Mouse (Mus musculus) brown adipose tissue, adult 24 weeks (tissue): ENCODE measurements around the gene Lefty2. TPM values are rescaled to one million over a fixed set of nuclear protein-coding genes. Genes with fewer than 3 reads are reported as not detected.
"Not testable (repeated sequence)": the region's sequence is repeated elsewhere in the genome, so short reads cannot be mapped to it uniquely, and the experiment has no call there.

Experiments used
- H3K27ac ChIP-seq: fragments of 200-500 bp; replicated peaks from 2 replicates; pipeline ENCODE4 v1.5.1; 2012; ENCODE audit warnings: low read depth, mild to moderate bottlenecking, low read length
- H3K4me1 ChIP-seq: fragments of 200-500 bp; 2 replicates; pipeline ENCODE4 v1.6.1; 2012; ENCODE audit warnings: low read length, mixed read lengths; ENCODE audit not compliant: control insufficient read depth, insufficient read depth, insufficient read length
- H3K4me3 ChIP-seq: fragments of 200-500 bp; 2 replicates; pipeline ENCODE4 v1.5.1; 2012; ENCODE audit warnings: low read depth, mild to moderate bottlenecking, low read length, moderate library complexity; ENCODE audit not compliant: insufficient read depth
- polyA plus RNA-seq: library from polyadenylated mRNA; stranded (reverse); fragments of >200 nt; gene quantifications from 2 replicates; pipeline ENCODE4 v1.2.4, GENCODE M21; 2012; ENCODE audit not compliant: missing spikeins, insufficient read depth, insufficient read length

The Lefty2 gene
- polyA plus RNA-seq, 1 experiment: not detected

DNA sequence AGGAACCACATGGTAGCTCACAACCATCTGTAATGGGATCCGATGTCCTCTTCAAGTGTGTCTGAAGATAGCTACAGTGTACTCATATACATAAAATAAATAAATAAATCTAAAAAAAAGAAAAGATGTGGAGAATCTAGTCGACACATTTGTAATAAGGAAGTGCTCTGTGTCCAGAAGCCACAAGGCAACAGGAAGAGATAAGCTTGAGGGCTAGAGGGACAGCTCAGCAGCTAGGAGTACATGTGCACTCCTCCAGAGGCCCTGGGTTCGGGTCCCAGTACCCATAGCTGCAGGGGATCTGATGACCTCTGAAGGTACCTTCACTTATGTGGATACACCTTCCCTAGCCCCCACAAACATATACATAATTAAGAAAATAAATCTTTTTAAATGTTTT is 11.1 kb upstream of the Lefty2 start:
- Histone ChIP-seq H3K4me3 (no peak overlapping the region), H3K27ac (no peak overlapping the region), H3K4me1 (no peaks in the 10 kb centered on the region)

DNA sequence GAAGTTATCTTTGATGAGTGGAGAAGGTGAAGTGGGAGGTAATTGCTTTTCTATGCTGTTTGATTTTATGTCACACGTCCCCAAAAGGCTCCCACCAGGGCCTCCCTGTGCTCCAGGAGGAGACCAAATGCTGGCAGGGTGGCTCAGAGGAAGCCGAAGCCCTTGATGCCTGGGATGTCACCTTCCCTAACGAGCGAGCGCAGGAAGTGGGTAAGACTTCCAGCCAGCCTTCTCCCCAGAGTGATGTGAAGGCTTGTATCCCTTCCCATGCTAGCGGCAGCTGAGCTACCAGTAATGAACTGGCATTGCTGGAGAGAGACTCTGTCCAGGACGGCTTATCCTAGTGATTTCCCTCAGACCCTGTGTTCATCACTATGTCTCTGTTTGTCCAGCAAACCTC is 9.2 kb upstream of the Lefty2 start:
- Histone ChIP-seq H3K4me3 (no peak overlapping the region), H3K27ac (no peak overlapping the region), H3K4me1 (no peaks in the 10 kb centered on the region)

DNA sequence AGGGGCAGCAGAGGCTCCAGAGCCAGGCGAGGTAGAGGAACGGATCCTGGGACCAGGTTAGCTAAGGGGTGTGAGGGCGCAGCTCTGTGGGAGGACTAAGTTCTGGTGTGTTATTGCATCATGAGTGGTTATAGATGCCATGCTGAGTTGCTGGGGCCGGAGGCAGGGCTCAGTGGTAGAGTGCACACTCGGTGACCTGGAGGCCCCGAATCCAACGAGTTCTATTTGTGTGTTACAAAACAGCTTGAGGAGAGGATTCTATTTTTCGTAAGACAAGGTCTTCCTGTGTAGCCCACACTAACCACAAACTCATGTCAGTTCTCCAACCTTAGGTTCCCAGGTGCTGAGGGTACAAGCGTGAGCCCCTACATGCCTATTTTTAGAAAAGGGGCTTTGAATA is 8.4 kb upstream of the Lefty2 start:
- H3K27ac ChIP-seq: no peak overlapping the region
- no peak overlapping the region for H3K4me3 ChIP-seq
- no peaks in the 10 kb centered on the region for H3K4me1 ChIP-seq

GRCm38 (mm10) chr1:180888556-180889042 is 4.3 kb upstream of the Lefty2 start:
- no peak overlapping the region for H3K27ac ChIP-seq

GRCm38 (mm10) chr1:180889172-180889571 is 3.7 kb upstream of the Lefty2 start:
- no peak overlapping the region for H3K4me3 ChIP-seq
- H3K27ac ChIP-seq: no peak overlapping the region
- no peaks in the 10 kb centered on the region for H3K4me1 ChIP-seq

More at GRCm38 (mm10) chr1:180888556-180889042, 4.3 kb upstream of the Lefty2 start:
- Histone ChIP-seq H3K4me1 (no peaks in the 10 kb centered on the region), H3K4me3 (0 out of 2 replicates have a peak overlapping the region, but pooled peaks have one; percentile 11)

- Histone ChIP-seq H3K4me3 (no peak overlapping the region), H3K27ac (no peak overlapping the region), H3K4me1 (no peaks in the 10 kb centered on the region)
Measured at GRCm38 (mm10) chr1:180889841-180890240, 3.1 kb upstream of the Lefty2 start.

DNA sequence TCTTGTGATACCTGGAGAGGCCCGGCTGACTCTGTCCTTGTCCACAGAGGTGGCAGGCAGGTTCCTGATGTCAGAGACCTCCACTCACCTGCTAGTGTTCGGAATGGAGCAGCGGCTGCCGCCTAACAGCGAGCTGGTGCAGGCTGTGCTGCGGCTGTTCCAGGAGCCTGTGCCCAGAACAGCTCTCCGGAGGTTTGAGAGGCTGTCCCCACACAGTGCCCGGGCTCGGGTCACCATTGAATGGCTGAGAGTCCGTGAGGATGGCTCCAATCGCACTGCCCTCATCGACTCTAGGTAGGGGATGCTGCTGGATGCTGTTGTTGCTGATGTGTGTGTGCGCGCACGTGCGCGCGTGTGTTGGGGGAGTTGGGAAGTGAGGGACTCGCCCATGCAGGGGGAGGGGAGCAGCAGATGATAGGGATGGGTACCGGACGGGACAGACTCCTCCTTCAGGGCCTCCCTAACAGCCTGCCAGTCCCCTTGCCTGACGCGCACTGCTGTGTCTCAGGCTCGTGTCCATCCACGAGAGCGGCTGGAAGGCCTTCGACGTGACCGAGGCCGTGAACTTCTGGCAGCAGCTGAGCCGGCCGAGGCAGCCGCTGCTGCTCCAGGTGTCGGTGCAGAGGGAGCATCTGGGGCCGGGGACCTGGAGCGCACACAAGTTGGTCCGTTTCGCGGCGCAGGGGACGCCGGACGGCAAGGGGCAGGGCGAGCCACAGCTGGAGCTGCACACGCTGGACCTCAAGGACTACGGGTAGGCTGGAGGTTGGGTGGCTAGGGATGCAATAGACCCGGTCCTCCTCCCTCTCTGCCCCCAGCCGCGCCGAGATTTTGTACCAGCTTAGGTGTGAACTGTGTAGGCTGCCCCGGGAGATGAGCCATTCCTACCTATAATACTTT is 1.4 kb downstream of the Lefty2 start:
- H3K4me3 ChIP-seq, H3K4me1 ChIP-seq, H3K27ac ChIP-seq: not testable (repeated sequence)

- Histone ChIP-seq H3K27ac (no peak overlapping the region), H3K4me1 (no peaks in the 10 kb centered on the region), H3K4me3 (no peak overlapping the region)
Measured at GRCm38 (mm10) chr1:180901107-180901506, 8.2 kb downstream of the Lefty2 start.

DNA sequence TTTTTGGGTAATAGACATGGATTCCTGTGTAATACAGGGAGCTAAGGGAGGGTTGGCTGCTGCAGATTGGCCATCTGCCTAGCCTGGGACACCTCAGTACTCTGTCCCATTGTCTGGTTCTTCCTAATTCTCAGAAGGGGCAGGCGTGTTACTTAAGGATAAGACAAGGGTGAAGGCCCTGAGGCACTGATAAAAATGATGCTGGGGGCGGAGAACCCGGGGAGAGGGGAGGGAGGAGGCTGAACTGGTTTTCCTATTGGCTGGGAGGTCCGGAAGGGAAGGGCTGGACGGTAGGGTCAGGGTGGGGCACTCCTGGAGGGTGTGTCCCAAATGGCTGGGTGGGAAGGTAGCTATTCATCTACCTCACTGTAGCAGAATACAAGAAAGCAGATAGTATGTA is 10.0 kb downstream of the Lefty2 start:
- H3K4me3 ChIP-seq: no peak overlapping the region
- no peaks in the 10 kb centered on the region for H3K4me1 ChIP-seq
- no peak overlapping the region for H3K27ac ChIP-seq

DNA sequence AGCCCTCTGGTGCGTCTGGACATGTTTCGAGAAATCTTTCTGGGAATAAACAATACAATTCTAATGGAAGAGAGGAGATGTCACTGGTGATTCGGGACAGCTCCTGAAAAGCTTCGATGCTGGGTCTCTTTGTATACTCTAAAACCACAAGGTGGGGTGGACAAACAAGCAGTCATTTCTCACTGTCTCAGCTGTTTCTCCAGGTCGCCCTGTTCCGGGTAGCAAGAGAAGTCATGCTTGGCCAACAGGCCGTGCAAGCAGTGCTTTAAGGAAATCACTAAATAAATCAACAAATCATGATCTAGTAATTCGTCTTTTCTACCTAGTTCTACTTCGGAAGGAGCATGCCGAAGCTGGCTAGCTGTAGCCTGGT is 10.7 kb downstream of the Lefty2 start:
- Histone ChIP-seq H3K27ac (peak overlapping the region; percentile 25), H3K4me1 (no peaks in the 10 kb centered on the region), H3K4me3 (peak overlapping the region; percentile 58)

GRCm38 (mm10) chr1:180904039-180904814 is 11.3 kb downstream of the Lefty2 start, which contains the start of gene Pycr2:
Gene Pycr2 (plus strand): TSS chr1:180904293.
- Histone ChIP-seq H3K4me1 (no peaks in the 10 kb centered on the region), H3K4me3 (peak within 1 kb of the TSS; percentile 83), H3K27ac (peak within 1 kb of the TSS; percentile 25)

- Histone ChIP-seq H3K4me1 (no peaks in the 10 kb centered on the region), H3K4me3 (peak overlapping the region; percentile 83), H3K27ac (no peak overlapping the region)
Measured at GRCm38 (mm10) chr1:180904815-180905080, 11.8 kb downstream of the Lefty2 start.

DNA sequence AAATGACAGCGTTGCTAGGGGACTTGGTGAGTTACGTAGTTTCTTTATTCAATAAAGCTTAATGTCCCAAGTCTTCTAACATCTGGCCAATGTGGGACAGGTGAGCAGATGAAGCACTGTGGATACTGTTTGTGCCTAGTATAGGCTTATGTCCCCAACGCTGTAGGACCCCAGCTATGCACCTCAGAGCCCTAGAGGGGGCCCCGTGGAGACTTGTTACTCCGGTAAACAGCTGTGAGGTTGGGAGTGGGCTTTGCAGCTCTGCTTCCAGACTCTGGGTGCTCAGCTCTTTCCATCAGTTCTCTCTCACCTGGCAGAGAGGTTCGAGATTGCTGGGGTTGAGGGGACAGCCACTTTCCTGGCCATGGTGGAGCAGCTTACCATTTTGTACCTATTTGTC is 12.4 kb downstream of the Lefty2 start:
- no peaks in the 10 kb centered on the region for H3K4me1 ChIP-seq
- no peak overlapping the region for H3K4me3 ChIP-seq
- H3K27ac ChIP-seq: no peak overlapping the region

DNA sequence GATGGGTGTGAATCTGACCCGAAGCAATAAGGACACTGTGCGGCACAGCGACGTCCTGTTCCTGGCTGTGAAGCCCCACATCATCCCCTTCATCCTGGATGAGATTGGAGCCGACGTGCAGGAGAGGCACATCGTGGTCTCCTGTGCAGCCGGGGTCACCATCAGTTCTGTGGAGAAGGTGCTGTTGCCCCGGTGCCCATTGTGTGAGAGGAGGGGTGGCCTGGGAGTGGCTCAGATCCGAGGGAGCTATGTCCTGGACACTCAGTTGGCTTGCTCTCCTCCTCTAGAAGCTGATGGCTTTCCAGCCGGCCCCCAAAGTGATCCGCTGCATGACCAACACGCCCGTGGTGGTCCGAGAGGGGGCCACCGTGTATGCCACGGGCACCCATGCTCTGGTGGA is 13.0 kb downstream of the Lefty2 start:
- Histone ChIP-seq H3K27ac (no peak overlapping the region), H3K4me3 (no peak overlapping the region), H3K4me1 (no peaks in the 10 kb centered on the region)

- Histone ChIP-seq H3K4me1 (no peaks in the 10 kb centered on the region), H3K27ac (no peak overlapping the region), H3K4me3 (no peak overlapping the region)
Measured at GRCm38 (mm10) chr1:180906461-180907147, 13.7 kb downstream of the Lefty2 start.
